Mouse (Mus musculus): Measurements from ENCODE around the gene Adgre5.

GRCm38 (mm10) chr8:83715771-83716170 is 25.4 kb downstream of the Adgre5 start:
- TF ChIP-seq SMC3 (IDR thresholded peaks at IDR 0.05; ENCODE audit: low read depth, low read length) (no peak), USF1 (IDR thresholded peaks at IDR 0.05; ENCODE audit: low read depth, low read length) (no peak), MAZ (IDR thresholded peaks at IDR 0.05; ENCODE audit: low read depth, low read length) (no peak), ZC3H11A (IDR thresholded peaks at IDR 0.05; ENCODE audit: low read depth, low read length) (no peak), RAD21 (IDR thresholded peaks at IDR 0.05; ENCODE audit: low read depth, low read length) (no peak), CTCF (conservative IDR thresholded peaks at IDR 0.05 in 1 of 2, IDR thresholded peaks at IDR 0.05 in 1 of 2; ENCODE audit: low read depth in 2 of 2, low read length in 2 of 2) (no peak), POLR2A (IDR thresholded peaks at IDR 0.05; ENCODE audit: low read depth, low read length) (no peak), ZNF384 (IDR thresholded peaks at IDR 0.05; ENCODE audit: low read depth, low read length) (no peak), BHLHE40 (IDR thresholded peaks at IDR 0.05; ENCODE audit: low read depth, low read length) (no peak), IRF4 (IDR thresholded peaks at IDR 0.05; ENCODE audit: low read depth, low read length) (no peak)
